Mouse (Mus musculus) lung, postnatal 10 days (tissue): Measurements from ENCODE around the gene Zcchc10.
"Not testable (repeated sequence)": the region's sequence is repeated elsewhere in the genome, so short reads cannot be mapped to it uniquely, and the experiment has no call there.

Experiments used
- DNase-seq: peaks from one replicate; pipeline ENCODE4 v3.0.0; 2021

The Zcchc10 gene

GRCm38 (mm10) chr11:53318041-53318440 lies 6.4 kb upstream of the Zcchc10 start:
- DNase-seq: no peak

- not testable (repeated sequence) for DNase-seq
Observed at GRCm38 (mm10) chr11:53318568-53318967, 5.9 kb upstream of the Zcchc10 start.

GRCm38 (mm10) chr11:53319867-53320266 lies 4.6 kb upstream of the Zcchc10 start:
- not testable (repeated sequence) for DNase-seq

- DNase-seq: no peak
Observed at GRCm38 (mm10) chr11:53330325-53330724, 5.8 kb downstream of the Zcchc10 start.

- DNase-seq: no peak
Observed at GRCm38 (mm10) chr11:53331121-53331520, 6.6 kb downstream of the Zcchc10 start.

- no peak for DNase-seq
Observed at GRCm38 (mm10) chr11:53332076-53332680, 7.7 kb downstream of the Zcchc10 start.

- no peak for DNase-seq
Observed at GRCm38 (mm10) chr11:53335505-53336181, 11.2 kb downstream of the Zcchc10 start.

GRCm38 (mm10) chr11:53336182-53336571 lies 11.7 kb downstream of the Zcchc10 start:
- DNase-seq: no peak

GRCm38 (mm10) chr11:53336924-53337323 lies 12.4 kb downstream of the Zcchc10 start:
- no peak for DNase-seq

- no peak for DNase-seq
Observed at GRCm38 (mm10) chr11:53337684-53338083, 13.2 kb downstream of the Zcchc10 start.

GRCm38 (mm10) chr11:53341019-53341418 lies 16.5 kb downstream of the Zcchc10 start:
- DNase-seq: not testable (repeated sequence)

- DNase-seq: no peak
Observed at GRCm38 (mm10) chr11:53342711-53343110, 18.2 kb downstream of the Zcchc10 start.

- DNase-seq: no peak
Observed at GRCm38 (mm10) chr11:53345328-53345727, 20.8 kb downstream of the Zcchc10 start.

- no peak for DNase-seq
Observed at GRCm38 (mm10) chr11:53345738-53346137, 21.3 kb downstream of the Zcchc10 start.

GRCm38 (mm10) chr11:53350291-53351223 lies 26.1 kb downstream of the Zcchc10 start, which contains the start of gene Aff4:
Gene Aff4 (plus strand): TSS chr11:53350833.
- peak; percentile 91 for DNase-seq

GRCm38 (mm10) chr11:53351224-53351942 lies 26.9 kb downstream of the Zcchc10 start:
- peak; percentile 61 for DNase-seq

GRCm38 (mm10) chr11:53351943-53352590 lies 27.6 kb downstream of the Zcchc10 start:
- DNase-seq: no peak

GRCm38 (mm10) chr11:53358504-53359155 lies 34.2 kb downstream of the Zcchc10 start:
- DNase-seq: no peak

GRCm38 (mm10) chr11:53367032-53367431 lies 42.6 kb downstream of the Zcchc10 start:
- DNase-seq: no peak

- no peak for DNase-seq
Observed at GRCm38 (mm10) chr11:53378918-53379317, 54.4 kb downstream of the Zcchc10 start.
